ENCODE assay signal across 7 mouse cellular contexts in the genomic region with DNA sequence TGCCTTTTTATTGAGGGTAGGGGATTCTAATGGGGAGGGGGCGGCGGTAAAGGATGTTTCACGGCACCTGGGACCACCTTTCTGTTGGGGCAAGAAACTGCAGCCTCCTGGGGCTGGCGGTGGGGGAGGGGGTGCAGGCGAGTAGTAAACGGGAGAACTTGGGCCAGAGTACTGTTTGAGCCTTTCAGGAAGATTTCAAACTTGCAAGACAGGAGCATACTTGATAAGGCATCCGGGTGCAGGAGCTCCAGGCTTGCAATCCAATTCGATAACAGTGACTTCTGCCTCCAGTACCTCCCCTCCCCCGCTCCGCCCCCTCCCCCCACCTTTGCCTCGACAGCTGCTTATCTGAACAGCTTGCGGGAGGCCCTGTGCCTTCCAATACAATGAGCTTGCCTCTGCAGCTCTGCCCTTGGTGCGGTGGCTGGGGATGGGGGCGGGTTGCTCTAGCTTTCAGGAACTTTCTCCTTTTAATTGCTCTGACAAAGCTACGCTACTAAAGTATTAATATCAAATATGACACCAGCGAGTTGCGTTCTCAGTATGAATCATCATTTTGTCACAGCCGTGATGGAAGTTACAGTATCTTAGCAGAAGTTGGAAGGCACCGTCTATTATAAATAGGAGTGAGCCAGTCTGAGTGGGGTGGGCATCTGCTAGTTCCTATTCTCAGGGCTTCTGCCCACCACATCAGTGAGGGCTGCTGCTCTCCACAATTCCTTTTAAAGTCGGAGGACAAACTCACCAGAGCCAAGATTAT. TPM values are rescaled to one million over a fixed set of nuclear protein-coding genes. Genes with fewer than 3 reads are reported as not detected.
DNase-seq lines count a peak whose midpoint lies in the region; ATAC-seq and TF ChIP-seq lines count a peak whose summit lies in the region.

No protein-coding gene starts in this region.

- intact Hi-C loops in left cerebral cortex, adult 2 months (cut with DNase I) = loop anchor here (1.0 to 5.0 kb wide), 4 partner anchors 32 to 229 kb away; no protein-coding TSS in a partner anchor

- H3K36me3 ChIP-seq in CH12.LX (replicated peaks in 1 of 2; ENCODE audit: control insufficient read depth in 1 of 2, insufficient read depth in 1 of 2, low read length in 1 of 2) = no peaks in the 10 kb centered on the region
- no peaks in the 10 kb centered on the region for H3K36me3 ChIP-seq in forebrain, embryonic 14.5 days (ENCODE audit: control insufficient read depth, insufficient read depth, low read length)
- H3K36me3 ChIP-seq in hindbrain, embryonic 15.5 days = no peaks in the 10 kb centered on the region

- H3K27ac ChIP-seq in CH12.LX (ENCODE audit: insufficient read depth, low read depth) = no peak overlapping the region
- H3K27ac ChIP-seq in forebrain, embryonic 14.5 days (ENCODE audit: low read depth, low read length) = peak overlapping the region; percentile 89
- H3K27ac ChIP-seq in hindbrain, embryonic 15.5 days (replicated peaks) = peak overlapping the region; percentile 87
- H3K27ac ChIP-seq in left cerebral cortex, adult 2 months = peak overlapping the region; percentile 90

- DNase-seq in CH12.LX (ENCODE audit: extremely low read depth) = peak; percentile 61
- peak; percentile 65 for DNase-seq in adrenal gland, postnatal 10 days
- DNase-seq in forebrain, embryonic 14.5 days (ENCODE audit: low spot score) = peak; percentile 70
- DNase-seq in left cerebral cortex, adult 2 months (ENCODE audit: extremely low spot score in 1 of 2, low spot score in 2 of 2) = peak; percentile 52 to 69
- DNase-seq in lung, postnatal 36 days = peak; percentile 44
- peak; percentile 61 for DNase-seq in right cerebral cortex, postnatal 25 days

- H3K4me1 ChIP-seq in CH12.LX (ENCODE audit: control insufficient read depth in 1 of 2, insufficient read depth in 2 of 2) = peaks cover 8 to 40% of the 10 kb centered on the region in 2 experiments
- H3K4me1 ChIP-seq in forebrain, embryonic 14.5 days (ENCODE audit: control insufficient read depth, insufficient read depth, low read length) = peaks cover 17% of the 10 kb centered on the region
- H3K4me1 ChIP-seq in hindbrain, embryonic 15.5 days (replicated peaks) = peaks cover 58% of the 10 kb centered on the region

- H3K4me2 ChIP-seq in CH12.LX (ENCODE audit: insufficient read depth, low read depth, poor library complexity, severe bottlenecking) = peak overlapping the region; percentile 93
- H3K4me2 ChIP-seq in forebrain, embryonic 14.5 days (ENCODE audit: low read length) = peak overlapping the region; percentile 87
- peak overlapping the region; percentile 100 for H3K4me2 ChIP-seq in hindbrain, embryonic 15.5 days

- in situ Hi-C loops in CH12.LX (cut with MboI; ENCODE audit: low pct_ligation_motif_present, low pct_unique_long_range_greater_than_20kb, low sequenced_read_pairs) = loop anchor here (5.0 to 25.0 kb wide), 6 partner anchors 116 to 1139 kb away; a partner anchor contains a TSS

- dilution Hi-C loops in CH12.LX (cut with MboI; ENCODE audit: extremely low pct_ligation_motif_present, extremely low pct_unique_long_range_greater_than_20kb, low sequenced_read_pairs) = loop anchor here (25.0 kb wide), 1 partner anchor 339 kb away; no protein-coding TSS in a partner anchor

- TF ChIP-seq RAD21 in CH12.LX (IDR thresholded peaks at IDR 0.05; ENCODE audit: low read depth, low read length) = no peak

- TF ChIP-seq CTCF in CH12.LX (conservative IDR thresholded peaks at IDR 0.05 in 1 of 2, IDR thresholded peaks at IDR 0.05 in 1 of 2; ENCODE audit: low read depth in 2 of 2, low read length in 2 of 2) = no peak
- TF ChIP-seq CTCF in left cerebral cortex, adult 2 months (IDR thresholded peaks at IDR 0.05) = no peak

- 0 out of 2 replicates have a peak overlapping the region, but pooled peaks have one; percentile 53 for H3K9ac ChIP-seq in CH12.LX (ENCODE audit: insufficient read depth, low read depth)
- H3K9ac ChIP-seq in forebrain, embryonic 14.5 days (ENCODE audit: low read length) = peak overlapping the region; percentile 79
- peak overlapping the region; percentile 59 for H3K9ac ChIP-seq in hindbrain, embryonic 15.5 days

- peaks cover 30% of the 10 kb centered on the region for H3K27me3 ChIP-seq in CH12.LX (replicated peaks)
- peaks cover 5% of the 10 kb centered on the region; the same call in 1 of the 2 replicates for H3K27me3 ChIP-seq in forebrain, embryonic 14.5 days (replicated peaks; ENCODE audit: control insufficient read depth, insufficient read depth, low read length)
- peaks cover 11% of the 10 kb centered on the region for H3K27me3 ChIP-seq in hindbrain, embryonic 15.5 days

- peak overlapping the region; percentile 60 to 84 (median 61) for H3K4me3 ChIP-seq in CH12.LX (replicated peaks in 1 of 3; ENCODE audit: low read depth in 2 of 3, low read length in 2 of 3, poor library complexity in 1 of 3)
- H3K4me3 ChIP-seq in forebrain, embryonic 14.5 days (ENCODE audit: low read depth, low read length) = peak overlapping the region; percentile 69
- H3K4me3 ChIP-seq in hindbrain, embryonic 15.5 days = peak overlapping the region; percentile 55
- peak overlapping the region; percentile 93 for H3K4me3 ChIP-seq in left cerebral cortex, adult 2 months

- H3K79me2 ChIP-seq in CH12.LX (replicated peaks; ENCODE audit: control insufficient read depth, extremely low read depth, insufficient read depth, poor library complexity, severe bottlenecking) = no peaks in the 10 kb centered on the region

- TF ChIP-seq EP300 in CH12.LX (IDR thresholded peaks at IDR 0.05; ENCODE audit: low read length) = peak; percentile 57; the same call in 1 of the 2 replicates

- ATAC-seq in forebrain, embryonic 14.5 days = peak; percentile 22; the same call in 1 of the 2 replicates
- ATAC-seq in hindbrain, embryonic 15.5 days (ENCODE audit: low FRiP score, low read depth) = no peak

- under 1% methylated on average over 20 of the region's 20 CpGs for WGBS in forebrain, embryonic 14.5 days
- under 1% methylated on average over 18 of the region's 20 CpGs for WGBS in hindbrain, embryonic 15.5 days

- no peak for TF ChIP-seq POLR2A in CH12.LX (IDR thresholded peaks at IDR 0.05; ENCODE audit: low read depth, low read length)

- no peaks in the 10 kb centered on the region for H3K9me3 ChIP-seq in CH12.LX (replicated peaks; ENCODE audit: low read length)
- H3K9me3 ChIP-seq in forebrain, embryonic 14.5 days (replicated peaks; ENCODE audit: control insufficient read depth, low read length) = no peaks in the 10 kb centered on the region
- no peaks in the 10 kb centered on the region for H3K9me3 ChIP-seq in hindbrain, embryonic 15.5 days

TF ChIP-seq in CH12.LX, 34 proteins besides CTCF, POLR2A, EP300 and RAD21:
- TF ChIP-seq TBP (conservative IDR thresholded peaks at IDR 0.05; ENCODE audit: low read depth, low read length) = no peak
- TF ChIP-seq CHD1 (IDR thresholded peaks at IDR 0.05; ENCODE audit: low read depth, low read length) = no peak
- TF ChIP-seq NRF1 (IDR thresholded peaks at IDR 0.05; ENCODE audit: low read depth, low read length) = no peak
- TF ChIP-seq TCF12 (IDR thresholded peaks at IDR 0.05; ENCODE audit: low read depth, low read length) = no peak
- no peak for TF ChIP-seq RCOR1 (conservative IDR thresholded peaks at IDR 0.05; ENCODE audit: low read depth, low read length)
- TF ChIP-seq CHD2 (IDR thresholded peaks at IDR 0.05; ENCODE audit: low read length) = peak; percentile 79
- TF ChIP-seq JUND (conservative IDR thresholded peaks at IDR 0.05; ENCODE audit: low read depth, low read length) = peak; percentile 78
- peak; percentile 42; the same call in 1 of the 2 replicates for TF ChIP-seq MEF2A (IDR thresholded peaks at IDR 0.05; ENCODE audit: borderline replicate concordance, low read depth, low read length)
- TF ChIP-seq MXI1 (IDR thresholded peaks at IDR 0.05; ENCODE audit: low read depth, low read length) = no peak
- 0 out of 2 replicates have a peak, but pooled peaks have one; percentile 12 for TF ChIP-seq JUN (IDR thresholded peaks at IDR 0.05; ENCODE audit: insufficient read depth, low read depth, low read length)
- peak; percentile 89 for TF ChIP-seq IRF4 (IDR thresholded peaks at IDR 0.05; ENCODE audit: low read depth, low read length)
- no peak for TF ChIP-seq SIN3A (IDR thresholded peaks at IDR 0.05; ENCODE audit: low read length)

RNA-seq across cellular contexts. Expression of a gene that starts 2.2 kb away (rescaled TPM):
- total RNA-seq in CH12.LX (2012; rRNA removed) = 1.2 and 2.7 TPM in 2 replicates
- 2.5 and 3.1 TPM in 2 replicates for total RNA-seq in CH12.LX (2014; rRNA removed)
- polyA plus RNA-seq in CH12.LX (2012; ENCODE audit: insufficient read length, low read depth) = 2.9 and 3.6 TPM in 2 replicates
- total RNA-seq in adrenal gland, postnatal 10 days (2021) = 10 to 100 TPM; 28.4 to 87.1 TPM
- polyA plus RNA-seq in forebrain, embryonic 14.5 days (2014; fragmentation: Nextera tagmentation; extraction: Ambion mirVana) = 112 and 132 TPM in 2 replicates
- 57.9 and 89.0 TPM in 2 replicates for polyA plus RNA-seq in hindbrain, embryonic 15.5 days (2015; fragmentation: Nextera tagmentation; extraction: Ambion mirVana)
- 10 to 100 TPM; 16.7 to 29.3 TPM for total RNA-seq in left cerebral cortex, adult 2 months (2021)

RNA-seq across cellular contexts. Expression of a gene that starts 55.1 kb away (rescaled TPM):
- total RNA-seq in CH12.LX (2012; rRNA removed) (16.7 and 17.8 TPM in 2 replicates), CH12.LX (2014; rRNA removed) (9.8 and 12.8 TPM in 2 replicates)
- polyA plus RNA-seq in CH12.LX (2012; ENCODE audit: insufficient read length, low read depth) = 57.6 and 67.1 TPM in 2 replicates
- 10 to 100 TPM; 13.9 to 25.4 TPM for total RNA-seq in adrenal gland, postnatal 10 days (2021)
- 12.7 and 22.1 TPM in 2 replicates for polyA plus RNA-seq in forebrain, embryonic 14.5 days (2014; fragmentation: Nextera tagmentation; extraction: Ambion mirVana)
- polyA plus RNA-seq in hindbrain, embryonic 15.5 days (2015; fragmentation: Nextera tagmentation; extraction: Ambion mirVana) = 14.3 and 14.8 TPM in 2 replicates
- total RNA-seq in left cerebral cortex, adult 2 months (2021) = 10 to 100 TPM; 69.0 to 83.6 TPM

Comparison
In these comparisons a context has a peak if more than half of its experiments do, and no peak if none do; other contexts are left out.
1. RNA of a gene that starts 2.2 kb away (total RNA-seq): 28.4 to 87.1 TPM in adrenal gland, postnatal 10 days and 16.7 to 29.3 TPM in left cerebral cortex, adult 2 months; 1.2 to 3.1 TPM in CH12.LX; every median in the first group is over 4 times any median in the second.
2. Peak in every context shown above with its lines, with median percentiles within 50 percentile points of each other: DNase-seq, H3K4me2 ChIP-seq, H3K4me3 ChIP-seq and H3K9ac ChIP-seq.